Mouse (Mus musculus): ENCODE measurements at regions not wholly inside any gene's neighbourhood (a gene's known extent, or its start where the extent isn't known, plus 50 kb on each side); places are given as distances from the start of the nearest gene placed in this dataset.

DNA sequence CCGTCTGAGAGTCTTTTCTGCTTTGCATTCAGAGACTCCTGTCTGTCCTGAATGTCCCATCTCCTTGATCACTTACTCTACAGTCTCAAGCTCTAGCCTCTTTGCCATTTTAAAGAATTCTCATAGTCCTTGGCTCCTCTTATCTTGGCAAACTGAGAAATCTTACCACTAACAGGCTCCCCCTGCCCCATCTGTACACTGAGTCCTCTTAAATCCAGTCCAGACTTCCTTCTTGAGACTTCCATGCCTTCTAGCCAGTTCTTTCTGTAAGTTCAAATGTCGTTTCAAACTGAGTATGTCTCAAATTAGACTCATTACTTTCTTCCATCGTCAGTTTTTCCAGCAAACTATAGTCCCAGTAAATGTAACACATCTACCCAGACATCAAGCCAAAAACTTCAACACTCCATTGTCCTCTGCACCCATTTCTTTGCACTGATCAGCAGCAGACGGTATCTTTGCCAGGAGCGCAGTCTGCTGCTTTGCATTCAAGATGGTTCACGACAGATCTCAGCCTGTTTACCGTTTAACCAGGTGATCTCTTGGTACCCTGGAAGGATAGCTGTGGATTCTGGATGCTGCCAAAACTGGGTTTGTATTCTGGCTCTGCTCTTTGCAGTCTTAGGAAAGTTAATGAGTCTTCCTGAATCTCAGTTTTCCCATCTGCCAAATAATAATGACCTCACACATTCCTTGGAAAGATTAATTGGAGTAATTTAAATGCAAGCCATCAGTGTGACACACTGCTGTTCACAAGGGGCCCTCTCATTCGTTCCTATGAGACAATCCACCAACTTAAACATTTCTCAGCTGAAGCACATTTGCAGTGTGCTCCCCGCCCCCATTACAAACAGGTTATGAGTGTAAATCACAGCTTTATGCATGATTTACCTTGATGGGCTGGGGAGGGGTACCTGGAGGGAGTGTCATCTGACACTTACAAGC, 53.4 kb upstream of the Dab2 start:
- no peak for ATAC-seq (replicated peaks in 1 of 2; ENCODE audit: insufficient read depth in 1 of 2, low FRiP score in 2 of 2, low TSS enrichment in 1 of 2, low read depth in 1 of 2, poor library complexity in 2 of 2, severe bottlenecking in 2 of 2)

DNA sequence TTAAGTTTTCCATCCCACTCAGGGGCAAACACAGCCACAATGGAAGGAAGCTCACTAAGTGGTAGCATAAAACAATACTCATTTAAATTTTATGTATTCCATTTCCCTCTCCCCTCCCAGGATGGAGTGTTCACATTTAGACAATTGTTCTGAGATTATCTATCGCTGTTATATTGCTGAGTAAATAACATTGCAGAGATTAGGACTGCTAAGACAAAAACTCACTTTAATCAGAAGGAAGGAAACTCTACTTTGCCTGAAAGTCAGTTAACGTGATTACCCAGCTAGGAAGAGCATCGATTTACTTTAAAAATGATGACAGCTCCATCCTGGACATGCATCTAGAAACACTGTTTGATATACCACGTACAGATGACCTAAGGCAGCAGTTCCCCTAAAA, 51.1 kb upstream of the Dab2 start:
- no peak for ATAC-seq (replicated peaks in 1 of 2; ENCODE audit: insufficient read depth in 1 of 2, low FRiP score in 2 of 2, low TSS enrichment in 1 of 2, low read depth in 1 of 2, poor library complexity in 2 of 2, severe bottlenecking in 2 of 2)

Measured in hematopoietic stem cell, adult 5-6 weeks (primary cell).